Mouse (Mus musculus) T-helper 2 cell (primary cell): ENCODE measurements around the gene Abhd16b.

Experiments
- in situ Hi-C: fragments of 300-600 bp; cut with MboI, MseI; formaldehyde crosslinking; loops from one replicate; pipeline ENCODE4 v1.15.1; 2025; ENCODE audit warnings: high pct_unique_total_duplicates

Gene Abhd16b

DNA sequence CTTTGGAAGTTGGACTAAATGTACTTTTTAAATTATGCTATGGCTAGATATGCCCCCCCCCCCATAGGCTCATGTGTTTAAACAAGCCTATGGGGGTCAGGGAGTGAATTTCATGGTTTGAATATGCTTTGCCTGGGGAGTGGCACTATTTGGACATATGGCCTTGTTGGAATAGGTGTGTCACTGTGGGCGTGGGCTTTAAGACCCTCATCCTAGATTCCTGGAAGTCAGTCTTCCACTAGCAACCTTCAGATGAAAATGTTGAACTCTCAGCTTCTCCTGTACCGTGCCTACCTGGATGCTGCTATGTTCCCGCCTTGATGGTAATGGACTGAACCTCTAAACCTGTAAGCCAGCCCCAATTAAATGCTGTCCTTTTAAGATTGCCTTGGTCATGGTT, 39.6 kb downstream of the Abhd16b start:
- in situ Hi-C loops: no loop called here

GRCm38 (mm10) chr2:181536410-181536809, 43.4 kb downstream of the Abhd16b start:
- in situ Hi-C loops: no loop called here

DNA sequence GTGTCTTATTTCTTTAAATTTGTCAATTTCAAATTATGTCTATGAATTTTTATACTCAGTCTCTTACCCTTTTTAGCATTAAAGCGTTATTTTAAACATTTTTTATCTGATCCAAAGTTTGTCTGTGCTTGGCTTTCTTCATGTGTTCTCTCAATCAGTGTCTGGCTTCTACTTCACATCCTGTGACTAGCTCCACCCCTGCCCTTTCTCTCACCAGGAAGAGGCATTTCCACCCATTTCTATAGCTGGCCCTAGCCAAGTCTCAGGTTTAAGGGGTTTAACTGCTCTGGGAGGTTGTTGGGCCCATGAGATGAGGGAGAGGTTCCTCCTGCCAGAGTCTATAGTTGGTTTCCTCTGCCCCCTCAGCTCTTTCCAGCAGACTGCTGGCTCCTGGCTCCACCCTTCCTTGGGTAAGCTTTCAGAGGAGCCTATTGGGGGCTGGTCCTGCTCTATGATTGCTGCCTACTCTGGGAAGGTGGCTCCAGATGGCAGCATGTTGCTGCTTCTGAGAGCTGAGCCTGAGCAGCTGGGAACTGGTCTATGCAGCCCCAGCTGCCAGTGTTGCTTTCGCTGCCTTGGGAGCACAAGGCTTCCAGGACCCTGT, 44.5 kb downstream of the Abhd16b start:
- in situ Hi-C loops: no loop called here

DNA sequence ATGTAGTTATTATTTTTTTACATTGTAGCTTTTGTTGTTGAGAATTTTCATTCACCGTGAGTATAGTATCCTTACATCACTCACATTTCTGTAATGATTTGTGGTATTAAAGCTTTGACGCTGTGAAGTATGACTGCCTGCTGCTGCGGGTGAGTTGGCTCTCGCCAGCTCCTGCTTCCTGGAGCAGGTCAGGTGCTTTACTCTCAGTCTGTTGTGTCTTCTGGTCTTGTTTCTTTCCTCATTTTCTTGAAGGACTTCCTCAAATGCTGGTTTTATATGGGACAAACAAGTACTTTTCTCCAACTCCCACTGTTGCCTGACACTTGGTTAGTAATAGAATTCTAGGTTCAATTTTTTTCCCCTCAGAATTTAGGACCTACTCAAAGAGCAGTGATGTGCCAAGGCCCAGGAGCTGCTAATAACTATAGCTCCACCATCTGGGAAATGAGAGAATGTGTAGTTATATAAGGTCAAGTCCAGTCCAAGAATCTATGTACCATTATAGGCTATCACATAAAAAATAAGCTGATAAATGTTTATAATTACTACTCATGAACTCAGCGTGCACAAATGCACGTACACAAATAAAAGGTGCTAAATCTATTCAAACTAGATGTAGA, 48.9 kb downstream of the Abhd16b start:
- in situ Hi-C loops: no loop called here
